Mouse (Mus musculus): ENCODE results near the gene Ptprg.

DNA sequence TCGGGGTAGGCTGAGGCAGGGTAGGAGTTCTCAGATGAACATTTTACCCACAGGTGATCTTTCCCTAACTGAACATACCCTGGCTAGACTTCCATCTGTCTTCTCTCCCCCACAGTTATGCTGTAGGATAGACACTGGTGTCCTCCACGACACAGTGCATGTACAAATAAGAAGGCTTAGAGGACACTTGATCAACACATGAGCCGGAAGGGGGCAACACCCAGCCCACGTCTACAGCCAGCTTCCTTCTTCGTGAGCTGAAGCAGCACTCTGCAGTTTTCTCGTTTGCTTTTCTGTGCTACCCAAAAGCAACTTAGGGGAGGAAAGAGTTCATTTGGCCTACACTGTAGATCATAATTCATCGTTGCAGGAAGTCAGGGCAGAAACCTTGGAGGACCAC is 554.7 kb downstream of the Ptprg start:
- TF ChIP-seq CTCF (IDR thresholded peaks at IDR 0.05; ENCODE audit: borderline replicate concordance, insufficient read depth, low read length) (no peak), POLR2A (IDR thresholded peaks at IDR 0.05; ENCODE audit: low read depth, low read length) (no peak)

Data from embryonic fibroblast, embryonic 13.5 days (primary cell).